Mouse (Mus musculus): Measurements from ENCODE around the gene Angptl4. TPM values are rescaled to one million over a fixed set of nuclear protein-coding genes. Genes with fewer than 3 reads are reported as not detected.
"Not testable (repeated sequence)": the region's sequence is repeated elsewhere in the genome, so short reads cannot be mapped to it uniquely, and the experiment has no call there.

The Angptl4 gene
- total RNA-seq (2017) = 5.9 and 14.2 TPM in 2 replicates

- peak; percentile 83 for ATAC-seq (replicated peaks; ENCODE audit: low read depth, poor library complexity, severe bottlenecking)
Observed at GRCm38 (mm10) chr17:33781124-33781977, at the start of gene Angptl4. Gene Angptl4 (minus strand): TSS chr17:33781830.

DNA sequence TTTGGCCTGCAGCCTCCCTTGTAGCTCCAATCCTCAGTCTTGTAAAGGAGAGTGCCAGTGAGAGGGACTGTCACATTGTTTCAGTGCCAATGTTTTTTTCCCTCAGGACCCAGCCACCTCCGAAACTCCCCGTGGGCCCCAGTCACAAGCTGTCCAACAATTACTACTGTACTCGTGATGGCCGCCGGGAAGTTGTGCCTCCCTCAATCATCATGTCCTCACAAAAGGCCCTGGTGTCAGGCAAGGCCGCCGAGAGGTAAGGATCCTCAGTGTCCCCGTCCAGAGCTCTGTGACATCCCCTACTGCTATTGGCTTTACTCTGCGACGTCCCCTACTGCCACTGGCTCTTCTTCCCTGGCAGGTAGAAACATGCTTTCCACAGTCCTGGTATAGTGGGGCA is 47.9 kb upstream of the Angptl4 start:
- ATAC-seq (replicated peaks; ENCODE audit: low read depth, poor library complexity, severe bottlenecking) = no peak

GRCm38 (mm10) chr17:33828892-33829291 is 47.3 kb upstream of the Angptl4 start:
- no peak for ATAC-seq (replicated peaks; ENCODE audit: low read depth, poor library complexity, severe bottlenecking)

DNA sequence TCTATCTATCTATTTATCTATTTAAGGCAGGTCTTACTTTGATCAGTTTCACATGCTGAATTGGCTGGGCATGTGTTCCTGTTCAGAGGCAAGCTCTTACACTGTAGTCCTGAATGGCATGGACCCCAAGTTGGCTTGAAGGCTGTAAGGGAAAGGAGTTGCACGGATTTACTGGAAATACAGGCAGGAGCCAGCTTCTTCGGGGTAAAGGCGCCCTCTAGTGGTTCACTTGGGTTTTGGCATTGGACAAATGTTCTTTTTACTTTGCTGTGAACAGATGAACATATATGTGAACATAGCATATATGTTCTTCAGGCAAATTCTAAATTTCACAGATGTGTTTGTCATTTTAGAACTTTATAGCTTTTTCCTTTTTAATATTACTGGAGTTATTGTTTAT is 45.2 kb upstream of the Angptl4 start:
- ATAC-seq (replicated peaks; ENCODE audit: low read depth, poor library complexity, severe bottlenecking) = peak; percentile 57

- ATAC-seq (replicated peaks; ENCODE audit: low read depth, poor library complexity, severe bottlenecking) = no peak
Observed at GRCm38 (mm10) chr17:33825462-33825861, 43.8 kb upstream of the Angptl4 start.

DNA sequence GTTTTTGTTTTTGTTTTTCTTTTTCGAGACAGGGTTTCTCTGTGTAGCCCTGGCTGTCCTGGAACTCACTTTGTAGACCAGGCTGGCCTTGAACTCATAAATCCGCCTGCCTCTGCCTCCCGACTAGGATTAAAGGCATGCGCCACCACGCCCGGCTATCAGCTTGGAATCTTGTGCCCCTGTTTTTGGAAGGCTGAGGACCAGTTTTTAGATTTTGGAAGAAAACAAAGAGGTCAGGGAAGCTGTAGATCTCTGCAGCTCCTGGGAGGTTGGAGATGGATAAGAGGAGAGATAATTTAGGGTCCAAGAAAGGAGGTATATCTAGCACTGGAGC is 43.3 kb upstream of the Angptl4 start:
- ATAC-seq (replicated peaks; ENCODE audit: low read depth, poor library complexity, severe bottlenecking) = not testable (repeated sequence)

DNA sequence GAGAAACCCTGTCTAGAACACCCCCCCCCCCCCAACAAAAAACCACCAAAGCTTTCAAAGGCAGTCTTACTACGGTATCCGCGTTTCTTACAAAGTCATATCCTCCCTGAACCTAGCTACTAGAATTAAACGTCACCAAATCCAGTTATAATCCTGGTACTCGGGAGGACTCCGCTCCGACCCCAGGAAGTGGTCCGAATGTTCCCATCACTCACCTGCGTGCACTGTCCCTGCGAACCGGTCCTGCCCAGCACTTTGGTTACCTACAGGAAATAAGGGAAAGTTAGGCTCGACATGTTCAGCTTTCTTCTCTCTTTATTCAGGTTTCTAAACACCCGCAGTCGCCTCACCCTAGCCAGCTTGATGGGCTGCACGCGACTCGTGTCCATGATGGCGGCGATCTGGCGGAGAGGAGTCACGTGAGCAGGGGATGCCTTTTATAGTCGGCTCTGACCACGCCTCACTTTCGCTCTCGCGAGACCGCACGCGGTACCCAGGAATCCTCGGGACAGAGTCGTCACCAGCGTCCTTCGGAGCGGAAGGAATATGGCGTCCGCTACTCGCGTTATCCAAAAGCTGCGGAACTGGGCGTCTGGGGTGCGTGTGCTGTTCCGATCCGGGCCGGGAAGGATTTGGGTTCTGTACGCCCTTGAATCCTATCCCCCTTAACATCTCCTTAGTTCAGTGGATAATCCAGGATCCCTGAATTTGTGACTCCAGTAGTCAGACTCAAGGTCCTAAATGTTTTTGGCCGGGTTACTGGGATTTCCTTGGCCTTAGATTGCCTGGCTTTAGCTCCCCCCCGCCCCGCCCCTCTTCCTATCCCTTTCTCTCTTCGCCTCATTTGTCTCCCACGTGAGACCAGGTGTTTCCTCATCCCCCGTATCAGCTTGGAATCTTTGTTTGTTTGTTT is 42.7 kb upstream of the Angptl4 start, which contains the start of the genes Rps28 and Ndufa7:
Gene Rps28, minus strand, starts transcription at position 479 of the 913 bp plus-strand sequence.
Gene Ndufa7, plus strand, starts transcription at position 489 of the 913 bp plus-strand sequence.
- ATAC-seq (replicated peaks; ENCODE audit: low read depth, poor library complexity, severe bottlenecking) = peak; percentile 94

DNA sequence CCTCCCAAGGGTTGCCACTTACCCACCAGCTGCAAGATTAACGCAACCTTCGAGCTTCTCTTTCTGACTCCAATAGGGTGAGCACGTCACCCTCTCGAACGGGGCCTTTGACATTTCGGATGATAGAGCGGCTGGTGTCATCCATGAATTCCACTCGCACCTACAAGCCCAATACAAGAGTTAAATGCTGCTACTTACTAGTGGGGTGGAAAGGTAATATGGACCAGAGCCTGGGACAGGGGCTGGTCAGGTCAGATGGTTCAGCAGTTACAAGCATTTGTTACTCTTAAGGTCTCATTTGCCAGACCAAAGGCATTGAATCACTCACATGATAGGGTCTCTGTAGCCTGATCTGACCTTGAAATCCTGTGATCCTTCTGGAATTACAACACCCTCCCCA is 41.5 kb upstream of the Angptl4 start:
- not testable (repeated sequence) for ATAC-seq (replicated peaks; ENCODE audit: low read depth, poor library complexity, severe bottlenecking)

- no peak for ATAC-seq (replicated peaks; ENCODE audit: low read depth, poor library complexity, severe bottlenecking)
Observed at GRCm38 (mm10) chr17:33822436-33822959, 40.9 kb upstream of the Angptl4 start.

DNA sequence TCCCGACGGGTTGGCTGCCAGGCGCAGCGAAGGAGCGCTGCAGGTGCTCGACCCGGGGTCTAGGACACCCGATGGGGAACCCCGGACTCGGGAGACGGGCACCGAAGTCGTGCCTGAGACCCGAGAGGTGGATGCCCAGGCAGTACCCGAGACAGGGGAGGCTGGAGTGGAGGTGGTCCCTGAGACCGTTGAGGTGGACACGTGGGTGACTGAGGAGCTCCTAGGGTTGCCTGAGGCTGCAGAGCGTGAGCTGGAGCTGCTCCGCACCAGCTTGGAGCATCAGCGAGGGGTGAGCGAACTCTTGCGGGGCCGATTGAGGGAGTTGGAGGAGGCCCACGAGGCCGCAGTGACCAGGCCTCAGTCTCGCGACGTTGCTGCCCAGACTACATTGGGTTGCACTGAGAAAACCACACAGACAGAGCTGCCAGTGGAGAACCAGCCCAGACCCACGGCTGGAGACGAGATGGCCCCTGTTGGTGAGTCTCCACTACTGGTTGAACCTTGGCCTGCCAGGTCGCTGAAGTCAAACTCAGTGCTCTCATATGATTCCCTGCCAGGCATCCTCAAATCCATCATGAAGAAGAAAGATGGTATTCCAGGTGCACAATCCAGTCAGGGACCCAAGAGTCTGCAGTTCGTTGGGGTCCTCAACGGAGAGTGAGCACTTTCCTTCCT is 36.5 kb upstream of the Angptl4 start:
- ATAC-seq (replicated peaks; ENCODE audit: low read depth, poor library complexity, severe bottlenecking) = peak; percentile 23

DNA sequence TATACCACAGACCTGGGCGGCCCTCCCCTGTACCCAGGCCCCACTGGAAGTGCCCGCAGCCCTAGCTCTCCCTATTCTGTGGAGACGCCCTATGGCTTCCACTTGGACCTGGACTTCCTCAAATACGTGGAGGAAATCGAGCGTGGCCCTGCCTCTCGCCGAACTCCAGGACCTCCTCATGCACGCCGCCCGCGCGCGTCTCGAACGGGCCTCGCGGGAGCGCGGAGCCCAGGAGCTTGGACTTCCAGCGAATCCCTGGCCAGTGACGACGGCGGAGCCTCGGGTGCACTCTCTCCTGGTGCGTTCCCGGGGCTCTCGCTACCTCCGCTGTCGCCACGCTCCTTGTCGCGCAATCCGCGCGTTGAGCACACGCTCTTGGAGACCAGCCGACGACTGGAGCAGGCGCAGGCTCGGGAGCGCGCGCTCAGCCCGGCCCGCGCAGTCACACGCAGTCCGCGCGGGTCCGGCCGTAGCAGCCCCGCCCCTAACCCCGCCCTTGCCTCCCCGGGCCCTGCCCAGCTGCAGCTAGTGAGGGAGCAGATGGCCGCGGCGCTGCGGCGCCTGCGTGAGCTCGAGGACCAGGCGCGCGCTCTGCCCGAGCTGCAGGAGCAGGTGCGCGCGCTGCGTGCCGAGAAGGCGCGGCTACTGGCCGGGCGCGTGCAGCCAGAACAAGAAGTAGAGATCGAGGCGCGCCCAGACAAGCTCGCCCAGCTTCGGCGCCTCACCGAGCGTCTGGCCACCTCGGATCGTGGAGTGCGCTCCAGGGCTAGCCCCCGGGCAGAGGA is 35.7 kb upstream of the Angptl4 start:
- peak; percentile 85 for ATAC-seq (replicated peaks; ENCODE audit: low read depth, poor library complexity, severe bottlenecking)

GRCm38 (mm10) chr17:33816612-33817011 is 35.0 kb upstream of the Angptl4 start:
- no peak for ATAC-seq (replicated peaks; ENCODE audit: low read depth, poor library complexity, severe bottlenecking)

GRCm38 (mm10) chr17:33815399-33815798 is 33.8 kb upstream of the Angptl4 start:
- no peak for ATAC-seq (replicated peaks; ENCODE audit: low read depth, poor library complexity, severe bottlenecking)

DNA sequence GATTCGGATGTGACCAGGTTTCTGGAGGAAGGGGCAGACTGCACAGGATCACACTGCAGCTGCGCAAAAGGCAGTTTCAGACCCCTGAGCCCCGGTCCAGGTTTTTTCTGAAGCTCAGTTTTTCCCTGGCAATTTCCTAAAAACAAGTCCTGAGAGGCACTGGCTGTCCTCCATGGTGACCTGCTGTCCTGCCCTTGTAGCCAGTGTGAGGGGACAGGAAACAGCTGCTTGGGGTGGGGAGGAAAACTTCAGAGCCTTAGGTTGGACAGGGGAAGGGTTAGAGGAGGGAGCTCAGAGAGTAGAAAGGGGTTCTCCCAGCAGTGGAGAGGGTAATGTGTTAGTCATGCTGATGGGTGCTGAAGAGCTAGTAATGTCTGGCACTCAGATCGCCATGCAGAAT is 31.4 kb upstream of the Angptl4 start:
- ATAC-seq (replicated peaks; ENCODE audit: low read depth, poor library complexity, severe bottlenecking) = no peak

DNA sequence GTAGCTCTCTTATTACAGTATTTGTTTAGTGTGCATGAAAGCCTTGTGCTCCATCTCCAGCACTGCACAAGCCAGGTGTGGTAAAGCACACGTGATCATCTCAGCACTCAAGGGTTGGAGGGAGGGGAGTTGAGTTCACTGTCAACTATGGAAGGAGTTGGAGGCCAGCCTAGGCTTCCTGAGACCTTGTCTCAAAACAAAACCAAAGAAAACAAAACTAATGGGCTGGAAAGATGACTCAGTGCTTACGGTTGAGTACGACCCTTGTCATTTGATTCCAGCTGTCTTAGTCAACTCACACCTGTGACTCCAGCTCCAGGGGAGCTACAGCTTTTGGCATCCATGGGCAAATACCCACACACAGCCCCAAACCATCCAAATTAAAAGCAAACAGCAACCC is 30.8 kb upstream of the Angptl4 start:
- no peak for ATAC-seq (replicated peaks; ENCODE audit: low read depth, poor library complexity, severe bottlenecking)

- ATAC-seq (replicated peaks; ENCODE audit: low read depth, poor library complexity, severe bottlenecking) = 0 out of 2 replicates have a peak, but pooled peaks have one; percentile 10
Observed at GRCm38 (mm10) chr17:33811142-33811516, 29.5 kb upstream of the Angptl4 start.

DNA sequence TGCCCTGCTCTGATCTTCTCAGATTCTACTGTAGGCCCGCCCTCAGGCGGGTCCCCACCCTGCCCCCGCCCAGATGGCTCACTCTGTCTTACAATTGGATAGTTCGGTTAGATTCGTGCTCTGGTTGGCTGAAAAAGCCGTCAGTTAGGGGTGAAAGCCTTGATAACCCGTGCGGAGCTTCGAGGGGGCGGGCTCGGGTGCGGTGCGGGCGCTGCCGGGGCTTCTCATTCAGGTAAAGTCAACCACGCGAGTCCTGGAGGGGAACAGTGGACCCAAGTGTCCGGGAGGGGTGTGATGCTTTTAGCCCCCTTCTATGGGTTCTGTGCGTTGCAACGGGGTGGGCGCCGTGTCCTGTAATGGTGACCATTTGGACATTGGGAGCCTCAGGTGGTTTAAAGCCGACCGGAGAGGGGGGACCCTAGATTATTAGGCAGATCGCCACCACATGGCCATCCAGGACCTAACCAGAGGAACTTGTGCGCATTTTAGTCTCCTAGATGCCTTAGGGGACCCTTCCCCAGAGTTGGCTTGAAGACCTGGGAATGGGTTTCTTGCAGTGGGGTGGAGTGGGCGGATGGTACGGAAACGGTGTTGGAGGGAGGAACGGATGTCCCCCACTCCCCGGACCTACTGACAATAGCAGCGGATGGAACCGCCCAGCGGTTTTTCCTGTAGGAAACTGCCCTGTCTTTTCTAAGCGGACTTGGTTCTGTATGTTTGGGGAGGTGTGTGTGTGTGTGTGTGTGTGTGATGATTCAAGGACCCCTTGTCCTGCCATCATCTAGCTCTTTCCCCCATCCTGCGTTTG is 28.9 kb upstream of the Angptl4 start, which contains the start of gene Kank3:
Gene Kank3, plus strand, starts transcription at position 186 of the 808 bp plus-strand sequence.
- peak; percentile 98 for ATAC-seq (replicated peaks; ENCODE audit: low read depth, poor library complexity, severe bottlenecking)

GRCm38 (mm10) chr17:33808192-33808591 is 26.6 kb upstream of the Angptl4 start:
- no peak for ATAC-seq (replicated peaks; ENCODE audit: low read depth, poor library complexity, severe bottlenecking)
